Mouse (Mus musculus) limb, embryonic 13.5 days (tissue): ENCODE data around the gene Btbd16. TPM values are rescaled to one million over a fixed set of nuclear protein-coding genes. Genes with fewer than 3 reads are reported as not detected.

Experiments used
- ATAC-seq: fragments of 200-750 bp; cut with Nextera tagmentation; 2 replicates; pipeline ENCODE4 v1.8.0; 2017; ENCODE audit warnings: low read depth, moderate number of reproducible peaks, moderate TSS enrichment; ENCODE audit not compliant: low FRiP score
- H3K27ac ChIP-seq: fragments of 300-500 bp; sonication (generic); 2 replicates; pipeline ENCODE4 v1.5.1; 2015; ENCODE audit warnings: inconsistent platforms, mild to moderate bottlenecking, moderate library complexity
- H3K27me3 ChIP-seq: fragments of 300-500 bp; sonication (generic); 2 replicates; pipeline ENCODE4 v1.6.1; 2015; ENCODE audit warnings: mild to moderate bottlenecking, inconsistent platforms
- H3K36me3 ChIP-seq: fragments of 300-500 bp; sonication (generic); 2 replicates; pipeline ENCODE4 v1.6.1; 2015; ENCODE audit warnings: inconsistent platforms, mild to moderate bottlenecking, moderate library complexity
- H3K4me1 ChIP-seq: fragments of 300-500 bp; sonication (generic); 2 replicates; pipeline ENCODE4 v1.6.1; 2015; ENCODE audit warnings: inconsistent platforms
- H3K4me2 ChIP-seq: fragments of 300-500 bp; sonication (generic); replicated peaks from 2 replicates; pipeline ENCODE4 v1.6.1; 2015; ENCODE audit warnings: inconsistent platforms, mild to moderate bottlenecking, moderate library complexity
- H3K4me3 ChIP-seq: fragments of 300-500 bp; sonication (generic); 2 replicates; pipeline ENCODE4 v1.5.1; 2015; ENCODE audit warnings: moderate library complexity, mild to moderate bottlenecking, inconsistent platforms
- H3K9ac ChIP-seq: fragments of 300-500 bp; sonication (generic); 2 replicates; pipeline ENCODE4 v1.6.1; 2015; ENCODE audit warnings: mild to moderate bottlenecking, inconsistent platforms
- H3K9me3 ChIP-seq: fragments of 300-500 bp; sonication (generic); 2 replicates; pipeline ENCODE4 v1.6.1; 2016; ENCODE audit warnings: inconsistent platforms
- WGBS: fragments of 180-500 bp; shearing (Covaris S2); methylation state at CpG from one replicate; pipeline ENCODE4 v1.1.7; 2015; 5-methylcytosine and 5-hydroxymethylcytosine counted together
- polyA plus RNA-seq: library from polyadenylated mRNA; unstranded; fragments of >200 nt; fragmentation: Nextera tagmentation; extraction: Ambion mirVana; gene quantifications from 2 replicates; pipeline ENCODE4 v1.2.1, GENCODE M21; 2015

Gene Btbd16
- polyA plus RNA-seq, 1 experiment from 2014 or later = 0.22 TPM

DNA sequence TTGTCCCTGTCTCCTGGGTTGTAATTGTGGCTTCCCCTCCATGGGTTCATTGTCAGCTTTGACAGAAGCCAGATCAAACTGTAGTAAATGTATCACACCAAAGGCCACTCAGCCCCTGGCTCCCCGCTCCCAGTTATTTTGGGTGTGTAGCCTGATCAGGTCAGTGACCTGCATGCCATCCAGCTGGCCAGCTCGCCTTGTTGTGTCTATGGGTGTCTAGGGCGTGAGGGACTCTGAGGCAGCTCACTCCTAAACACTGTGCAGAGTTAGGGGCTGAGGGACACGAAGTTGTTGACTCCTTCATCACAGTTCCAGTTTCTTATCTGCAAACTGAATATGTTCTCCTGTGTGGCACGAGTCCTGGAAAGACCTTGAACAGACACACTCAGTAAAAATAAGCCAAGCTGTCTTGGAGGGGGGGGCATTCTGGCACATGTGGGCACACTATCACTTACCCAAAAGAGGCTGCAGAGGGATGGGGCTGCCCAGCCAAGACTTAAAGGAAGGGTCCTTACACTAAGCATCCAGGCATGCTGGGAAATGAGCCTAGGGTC, 7.1 kb downstream of the Btbd16 start:
- ATAC-seq = no peak
- Histone ChIP-seq H3K27ac (no peak overlapping the region), H3K27me3 (no peaks in the 10 kb centered on the region), H3K4me2 (no peak overlapping the region), H3K4me3 (no peak overlapping the region), H3K4me1 (peaks cover under 1% of the 10 kb centered on the region), H3K36me3 (no peaks in the 10 kb centered on the region), H3K9me3 (no peaks in the 10 kb centered on the region), H3K9ac (no peak overlapping the region)
- 57% methylated on average over 5 of the region's 5 CpGs for WGBS

DNA sequence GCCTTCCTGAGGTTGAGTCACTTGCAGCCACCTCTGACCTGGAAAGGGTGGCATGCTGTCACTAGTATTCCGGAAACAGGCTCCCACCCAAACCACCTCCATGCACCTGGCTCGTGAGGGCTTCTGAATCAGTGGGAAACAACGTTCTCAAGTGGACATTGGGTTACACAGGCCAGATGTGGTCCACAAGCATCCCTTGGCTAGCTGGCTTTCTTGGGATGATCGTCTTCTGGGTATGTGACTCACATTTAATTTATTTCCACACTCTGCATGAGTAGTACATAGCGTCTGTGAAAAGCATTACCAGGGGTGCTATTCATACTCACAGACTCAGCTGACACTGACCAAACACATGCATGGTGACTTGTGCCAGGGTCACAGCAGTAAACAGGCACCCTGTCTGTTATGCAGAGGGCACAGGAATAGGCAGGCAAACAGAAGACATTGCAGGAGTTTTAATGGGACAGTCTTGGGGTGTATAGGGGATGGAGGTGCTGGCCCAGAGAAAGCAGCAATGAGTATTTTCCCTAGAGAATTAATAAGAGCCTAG, 8.7 kb downstream of the Btbd16 start:
- Histone ChIP-seq H3K4me3 (no peak overlapping the region), H3K4me1 (peaks cover 9% of the 10 kb centered on the region), H3K9ac (no peak overlapping the region), H3K27me3 (no peaks in the 10 kb centered on the region), H3K9me3 (no peaks in the 10 kb centered on the region), H3K4me2 (no peak overlapping the region), H3K36me3 (no peaks in the 10 kb centered on the region), H3K27ac (no peak overlapping the region)
- 71% methylated on average over 5 of the region's 5 CpGs for WGBS
- ATAC-seq = no peak

DNA sequence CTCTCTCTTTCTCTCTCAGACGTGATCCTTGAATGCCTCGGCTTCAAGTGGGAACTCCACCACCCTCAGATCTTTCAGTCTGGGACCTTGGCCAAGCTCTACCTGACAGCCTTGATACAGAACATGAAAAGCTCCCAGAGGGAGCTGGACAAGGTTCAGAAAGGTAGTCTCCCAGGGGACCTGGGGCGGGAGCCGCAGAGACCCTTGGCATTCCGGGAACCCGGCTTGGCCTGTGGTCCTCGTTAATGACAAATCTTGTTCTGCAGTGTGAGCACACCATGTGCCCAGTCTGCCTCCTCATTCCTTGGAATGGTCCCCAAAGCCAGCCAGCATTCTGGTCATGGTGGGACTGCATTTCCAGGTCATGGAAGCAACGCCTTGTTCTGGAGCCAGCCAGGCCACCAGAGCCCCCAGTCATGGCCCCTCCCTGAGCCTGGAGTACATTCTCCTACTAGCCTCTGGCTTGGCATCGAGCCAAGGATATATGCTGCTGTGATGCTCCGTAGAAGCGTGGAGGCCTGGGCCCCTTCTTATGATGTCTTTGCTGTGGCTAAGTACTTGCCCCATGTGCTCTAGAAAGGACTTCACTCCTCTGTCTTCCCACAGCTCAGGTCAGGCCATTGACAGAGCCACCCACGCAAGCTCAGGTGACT, 12.2 kb downstream of the Btbd16 start:
- ATAC-seq = no peak
- WGBS = 71% methylated on average over 12 of the region's 12 CpGs
- H3K9me3 ChIP-seq = no peaks in the 10 kb centered on the region
- H3K9ac ChIP-seq = no peak overlapping the region
- H3K27me3 ChIP-seq = no peaks in the 10 kb centered on the region
- H3K4me3 ChIP-seq = no peak overlapping the region
- no peak overlapping the region for H3K27ac ChIP-seq
- no peaks in the 10 kb centered on the region for H3K36me3 ChIP-seq
- H3K4me2 ChIP-seq = no peak overlapping the region
- H3K4me1 ChIP-seq = peaks cover 9% of the 10 kb centered on the region

DNA sequence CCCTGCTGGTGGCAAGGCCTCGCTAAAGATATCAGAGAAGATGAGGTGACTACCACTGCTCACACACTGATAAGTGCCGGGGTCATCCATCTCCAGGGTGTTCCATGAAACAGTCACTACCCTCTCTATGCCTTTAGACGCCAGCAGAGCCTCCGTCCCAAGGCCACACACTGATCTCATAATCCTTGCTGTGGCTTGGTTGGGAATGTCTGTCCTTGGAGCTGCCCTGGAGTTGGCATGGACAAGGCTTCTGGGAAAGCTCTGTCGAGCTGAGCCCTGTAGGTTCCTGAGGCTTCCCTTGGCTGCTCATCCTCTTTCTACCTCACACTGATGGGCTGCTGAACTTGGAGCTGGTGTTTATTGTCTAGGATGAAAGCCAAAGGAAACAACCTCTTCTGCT, 12.8 kb downstream of the Btbd16 start:
- ATAC-seq = no peak
- no peak overlapping the region for H3K9ac ChIP-seq
- no peak overlapping the region for H3K4me2 ChIP-seq
- H3K4me1 ChIP-seq = peaks cover 9% of the 10 kb centered on the region
- no peaks in the 10 kb centered on the region for H3K9me3 ChIP-seq
- H3K27me3 ChIP-seq = no peaks in the 10 kb centered on the region
- WGBS = 78% methylated on average over 5 of the region's 5 CpGs
- no peak overlapping the region for H3K27ac ChIP-seq
- H3K4me3 ChIP-seq = no peak overlapping the region
- no peaks in the 10 kb centered on the region for H3K36me3 ChIP-seq

DNA sequence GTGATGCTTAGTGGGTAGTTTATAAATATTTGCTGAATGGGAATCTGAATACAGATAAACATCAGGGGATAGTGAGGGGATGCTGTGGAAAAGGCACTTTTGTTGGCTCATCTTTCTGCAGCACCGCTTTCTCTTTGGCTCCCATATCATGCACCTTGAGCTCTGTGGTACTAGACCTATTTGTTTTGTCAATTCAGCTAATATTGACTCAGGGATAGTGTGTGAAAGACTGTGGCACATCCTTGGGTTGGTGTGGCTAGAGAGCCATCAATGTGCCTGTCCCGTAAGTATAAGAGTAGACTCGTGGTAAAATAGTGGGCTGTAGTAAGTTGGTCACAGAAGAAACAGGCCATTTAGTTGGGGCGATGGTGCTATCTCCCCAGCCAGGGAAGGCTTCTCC, 13.7 kb downstream of the Btbd16 start:
- ATAC-seq = no peak
- no peaks in the 10 kb centered on the region for H3K27me3 ChIP-seq
- H3K4me3 ChIP-seq = no peak overlapping the region
- no peaks in the 10 kb centered on the region for H3K9me3 ChIP-seq
- no peaks in the 10 kb centered on the region for H3K36me3 ChIP-seq
- peaks cover 9% of the 10 kb centered on the region for H3K4me1 ChIP-seq
- H3K27ac ChIP-seq = no peak overlapping the region
- H3K4me2 ChIP-seq = no peak overlapping the region
- H3K9ac ChIP-seq = no peak overlapping the region
- WGBS = 92% methylated on average over 4 of the region's 4 CpGs

DNA sequence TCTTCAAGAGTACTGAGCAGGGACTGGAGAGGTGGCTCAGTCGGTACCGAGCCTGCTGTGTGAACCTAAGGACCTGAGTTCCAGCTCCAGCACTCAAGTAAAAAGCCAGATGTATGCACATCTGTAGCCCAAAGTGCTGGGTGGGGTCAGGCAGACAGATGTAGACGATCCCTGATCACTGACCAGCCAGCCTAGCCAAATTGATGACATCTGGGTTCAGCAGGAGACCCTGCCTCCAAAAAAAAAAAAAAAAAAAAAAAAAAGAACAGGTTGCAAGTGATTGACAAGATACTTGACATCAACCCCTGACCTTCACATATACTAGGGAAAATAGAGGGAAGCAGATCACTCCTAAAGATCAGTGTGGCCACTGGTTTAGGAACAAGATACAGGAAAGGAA, 15.1 kb downstream of the Btbd16 start:
- Histone ChIP-seq H3K27me3 (no peaks in the 10 kb centered on the region), H3K4me2 (no peak overlapping the region), H3K4me1 (peaks cover 9% of the 10 kb centered on the region), H3K27ac (no peak overlapping the region), H3K4me3 (no peak overlapping the region), H3K9ac (no peak overlapping the region), H3K9me3 (no peaks in the 10 kb centered on the region), H3K36me3 (no peaks in the 10 kb centered on the region)
- WGBS = 69% methylated on average over 3 of the region's 3 CpGs
- no peak for ATAC-seq

DNA sequence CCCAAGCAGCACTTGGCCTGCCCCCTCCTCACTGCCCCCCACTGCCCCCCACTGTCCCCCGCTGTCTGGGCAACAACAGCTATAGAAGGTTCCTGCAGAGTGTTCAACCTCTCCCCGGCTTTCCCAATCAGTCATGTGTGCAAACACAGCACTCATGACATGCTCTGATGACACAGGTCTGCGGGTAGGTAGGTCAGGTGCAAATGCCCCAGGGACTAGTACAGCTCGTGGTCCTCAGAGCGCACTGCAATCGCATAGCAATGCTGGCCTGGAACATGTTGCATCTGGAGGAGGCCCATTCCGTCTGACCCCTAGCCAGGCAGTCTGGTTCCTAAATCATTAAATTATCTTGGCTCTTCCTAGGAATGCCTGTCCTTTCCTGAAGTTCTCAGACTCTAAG, 15.6 kb downstream of the Btbd16 start:
- no peak overlapping the region for H3K4me3 ChIP-seq
- H3K27ac ChIP-seq = no peak overlapping the region
- H3K4me2 ChIP-seq = no peak overlapping the region
- ATAC-seq = no peak
- H3K27me3 ChIP-seq = no peaks in the 10 kb centered on the region
- H3K36me3 ChIP-seq = no peaks in the 10 kb centered on the region
- no peak overlapping the region for H3K9ac ChIP-seq
- 82% methylated on average over 7 of the region's 7 CpGs for WGBS
- H3K4me1 ChIP-seq = peaks cover 9% of the 10 kb centered on the region
- no peaks in the 10 kb centered on the region for H3K9me3 ChIP-seq

DNA sequence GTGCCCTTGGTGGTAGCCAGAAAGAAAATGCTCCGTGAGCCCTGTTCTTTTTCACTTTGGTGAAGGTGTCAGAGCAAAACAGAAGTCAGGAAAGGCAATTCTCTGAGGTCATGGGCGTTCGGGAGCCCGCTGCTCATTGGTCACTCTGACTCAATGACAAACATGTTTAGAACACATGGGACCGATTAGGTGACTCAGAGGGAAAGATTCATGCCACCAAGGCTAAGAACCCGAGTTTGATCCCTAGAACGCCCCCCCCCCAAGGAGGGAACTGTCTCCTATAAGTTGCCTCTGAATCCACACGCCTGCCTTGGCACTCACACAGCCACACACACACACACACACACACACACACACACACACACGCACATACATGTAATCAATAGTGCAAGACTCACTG, 19.8 kb downstream of the Btbd16 start:
- WGBS = 57% methylated on average over 9 of the region's 9 CpGs
- no peaks in the 10 kb centered on the region for H3K36me3 ChIP-seq
- ATAC-seq = no peak
- H3K27ac ChIP-seq = no peak overlapping the region
- no peak overlapping the region for H3K4me3 ChIP-seq
- H3K27me3 ChIP-seq = no peaks in the 10 kb centered on the region
- H3K9me3 ChIP-seq = no peaks in the 10 kb centered on the region
- peaks cover 9% of the 10 kb centered on the region for H3K4me1 ChIP-seq
- H3K4me2 ChIP-seq = no peak overlapping the region
- no peak overlapping the region for H3K9ac ChIP-seq

DNA sequence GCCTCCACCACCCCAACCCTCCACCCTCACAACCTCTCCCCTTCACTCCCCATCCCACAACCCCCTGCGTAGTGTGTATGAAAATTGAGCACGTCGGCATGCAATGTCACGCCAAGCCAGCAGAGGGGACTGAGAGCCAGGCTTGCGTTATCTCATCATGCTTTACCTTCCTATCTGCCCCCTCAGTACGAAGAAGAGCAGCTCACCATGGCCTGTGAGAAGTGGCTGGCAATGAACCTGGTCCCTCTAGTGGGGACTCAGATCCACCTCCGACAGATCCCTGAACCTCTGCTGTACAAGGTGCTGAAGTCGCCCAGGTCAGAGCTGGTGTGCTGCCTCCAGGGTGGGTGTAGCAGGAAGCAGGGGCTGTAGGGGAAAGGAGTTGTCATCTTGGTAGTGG, 22.9 kb downstream of the Btbd16 start:
- no peak overlapping the region for H3K4me2 ChIP-seq
- H3K27me3 ChIP-seq = no peaks in the 10 kb centered on the region
- H3K4me3 ChIP-seq = no peak overlapping the region
- H3K36me3 ChIP-seq = no peaks in the 10 kb centered on the region
- H3K9ac ChIP-seq = no peak overlapping the region
- WGBS = 74% methylated on average over 8 of the region's 8 CpGs
- peaks cover 9% of the 10 kb centered on the region for H3K4me1 ChIP-seq
- no peak for ATAC-seq
- no peaks in the 10 kb centered on the region for H3K9me3 ChIP-seq
- no peak overlapping the region for H3K27ac ChIP-seq

DNA sequence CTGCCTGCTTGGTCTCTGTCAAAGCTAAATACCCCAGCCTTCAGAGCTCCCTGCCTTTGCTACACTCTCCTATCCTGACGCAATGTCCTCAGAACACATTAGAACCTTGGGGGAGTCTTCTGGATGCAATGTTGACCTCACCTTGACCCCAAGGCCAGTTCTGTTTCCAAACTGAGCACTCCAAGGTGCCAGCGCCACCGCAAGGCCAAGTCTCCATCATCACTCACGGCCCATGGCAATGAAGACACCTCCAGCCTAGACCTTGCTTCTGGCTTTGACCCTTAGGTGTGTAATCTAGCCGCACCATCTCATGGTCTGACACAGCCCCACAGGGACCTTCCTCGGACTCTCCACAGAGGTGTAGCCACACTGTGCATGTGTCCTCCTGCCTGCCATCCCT, 23.7 kb downstream of the Btbd16 start:
- Histone ChIP-seq H3K4me3 (no peak overlapping the region), H3K27me3 (no peaks in the 10 kb centered on the region), H3K9ac (no peak overlapping the region), H3K36me3 (no peaks in the 10 kb centered on the region), H3K4me2 (no peak overlapping the region), H3K9me3 (no peaks in the 10 kb centered on the region), H3K27ac (no peak overlapping the region), H3K4me1 (peaks cover 9% of the 10 kb centered on the region)
- WGBS = 90% methylated on average over 6 of the region's 6 CpGs
- ATAC-seq = no peak

DNA sequence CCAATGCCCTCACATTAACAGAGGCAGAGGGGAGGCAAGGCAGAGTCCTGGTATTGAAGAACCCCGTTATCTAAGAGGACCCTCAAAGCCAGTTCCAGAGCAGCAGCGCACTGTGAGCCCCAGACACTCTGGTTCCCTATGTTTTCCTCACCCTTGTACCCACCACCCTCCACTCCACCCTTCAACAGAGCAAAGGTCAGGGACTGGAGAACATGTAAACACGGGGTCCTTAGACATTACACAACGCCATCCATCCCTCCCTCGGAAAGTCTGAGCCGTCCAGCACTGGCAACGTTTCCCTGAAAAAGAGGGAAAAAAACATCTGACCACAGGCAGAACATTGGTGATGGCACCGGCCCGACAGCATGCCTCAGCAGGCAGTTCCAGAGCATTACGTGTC, 25.5 kb downstream of the Btbd16 start:
- no peak for ATAC-seq
- Histone ChIP-seq H3K9ac (no peak overlapping the region), H3K4me3 (no peak overlapping the region), H3K27me3 (no peaks in the 10 kb centered on the region), H3K4me2 (no peak overlapping the region), H3K4me1 (peaks cover 9% of the 10 kb centered on the region), H3K27ac (no peak overlapping the region), H3K36me3 (no peaks in the 10 kb centered on the region), H3K9me3 (no peaks in the 10 kb centered on the region)
- WGBS = 87% methylated on average over 10 of the region's 10 CpGs

DNA sequence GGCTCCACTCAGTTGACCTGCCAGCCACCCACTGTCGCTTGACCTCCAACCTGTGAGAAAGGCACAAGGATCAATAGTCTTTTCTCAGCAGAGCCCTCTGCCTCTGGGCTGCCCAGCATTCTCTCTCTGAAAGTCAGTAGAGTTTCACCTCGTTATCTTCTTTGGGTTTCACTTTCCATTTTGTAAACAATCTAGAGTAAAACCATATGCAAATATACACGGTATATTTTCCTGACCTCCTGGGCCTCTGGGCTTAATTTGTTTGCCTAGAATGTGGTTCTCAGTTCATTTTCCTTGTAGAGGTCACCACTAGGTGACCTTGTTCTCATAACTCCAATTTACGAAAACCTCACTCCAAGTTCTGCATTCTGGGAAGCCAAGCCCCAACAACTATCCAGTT, 26.8 kb downstream of the Btbd16 start:
- no peak overlapping the region for H3K4me2 ChIP-seq
- H3K36me3 ChIP-seq = no peaks in the 10 kb centered on the region
- no peaks in the 10 kb centered on the region for H3K9me3 ChIP-seq
- no peak overlapping the region for H3K4me3 ChIP-seq
- WGBS = 53% methylated on average over 4 of the region's 4 CpGs
- no peaks in the 10 kb centered on the region for H3K27me3 ChIP-seq
- H3K9ac ChIP-seq = no peak overlapping the region
- H3K27ac ChIP-seq = no peak overlapping the region
- ATAC-seq = no peak
- H3K4me1 ChIP-seq = no peaks in the 10 kb centered on the region

DNA sequence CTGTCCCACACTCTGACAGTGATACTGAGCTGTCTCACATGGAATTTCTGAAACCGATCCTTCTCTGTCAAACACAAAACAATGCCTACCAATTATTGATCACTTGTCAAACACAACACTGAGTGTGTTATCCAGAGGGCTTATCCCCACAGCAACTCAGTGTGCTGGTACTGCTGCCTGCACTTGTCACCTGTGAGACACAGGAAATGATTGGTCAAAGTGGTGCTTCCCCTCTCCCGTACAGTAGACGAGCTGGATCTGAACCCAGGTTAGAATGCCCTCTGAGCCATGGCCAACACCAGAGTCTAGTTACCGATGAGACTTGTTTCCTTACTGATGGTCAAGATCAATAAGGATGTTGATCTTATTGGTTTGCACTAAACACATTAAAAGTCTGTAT, 27.9 kb downstream of the Btbd16 start:
- no peak overlapping the region for H3K27ac ChIP-seq
- no peak for ATAC-seq
- 86% methylated on average over 4 of the region's 4 CpGs for WGBS
- H3K9ac ChIP-seq = no peak overlapping the region
- H3K36me3 ChIP-seq = no peaks in the 10 kb centered on the region
- no peaks in the 10 kb centered on the region for H3K4me1 ChIP-seq
- no peaks in the 10 kb centered on the region for H3K27me3 ChIP-seq
- H3K4me3 ChIP-seq = no peak overlapping the region
- H3K4me2 ChIP-seq = no peak overlapping the region
- no peaks in the 10 kb centered on the region for H3K9me3 ChIP-seq
